Mouse (Mus musculus) layer of hippocampus, postnatal 10 days (tissue): ENCODE measurements at regions not wholly inside any gene's neighbourhood (a gene's known extent, or its start where the extent isn't known, plus 50 kb on each side); places are given as distances from the start of the nearest gene placed in this dataset.
A peak's percentile ranks its signal among the peaks of the same experiment; 100 is the strongest.

ENCODE experiments used
- DNase-seq, 2 experiments: peaks; one replicate each; pipeline ENCODE4 v3.0.0; 2021; ENCODE audit warnings: low spot score in 2 of 2

- no peak for DNase-seq
Measured at GRCm38 (mm10) chr19:20035223-20035622, 355.5 kb downstream of the Anxa1 start.

GRCm38 (mm10) chr19:20027667-20028282, 363.0 kb downstream of the Anxa1 start:
- DNase-seq = no peak

GRCm38 (mm10) chr19:20014114-20014513, 376.6 kb downstream of the Anxa1 start:
- no peak for DNase-seq

- DNase-seq = peak; percentile 4 to 12
Measured at GRCm38 (mm10) chr19:20009801-20010441, 380.8 kb downstream of the Anxa1 start.

GRCm38 (mm10) chr19:20005932-20006625, 384.7 kb downstream of the Anxa1 start:
- peak; percentile 5 to 20 for DNase-seq

- DNase-seq = no peak
Measured at GRCm38 (mm10) chr19:19987255-19987654, 403.5 kb downstream of the Anxa1 start.

- DNase-seq = no peak
Measured at GRCm38 (mm10) chr19:19978816-19979215, 411.9 kb downstream of the Anxa1 start.

GRCm38 (mm10) chr19:19977609-19978259, 413.0 kb downstream of the Anxa1 start:
- DNase-seq = no peak

- DNase-seq = no peak
Measured at GRCm38 (mm10) chr19:19976776-19977175, 414.0 kb downstream of the Anxa1 start.

GRCm38 (mm10) chr19:19969780-19970512, 420.8 kb downstream of the Anxa1 start:
- no peak for DNase-seq

GRCm38 (mm10) chr19:19969335-19969734, 421.4 kb downstream of the Anxa1 start:
- DNase-seq = no peak

- DNase-seq = no peak
Measured at GRCm38 (mm10) chr19:19945247-19945646, 445.5 kb downstream of the Anxa1 start.

GRCm38 (mm10) chr19:19942697-19943096, 448.0 kb downstream of the Anxa1 start:
- no peak for DNase-seq

- DNase-seq = no peak
Measured at GRCm38 (mm10) chr19:19921109-19921508, 469.6 kb downstream of the Anxa1 start.

GRCm38 (mm10) chr19:19885933-19886710, 504.6 kb downstream of the Anxa1 start:
- peak; percentile 18 to 45 for DNase-seq

- no peak for DNase-seq
Measured at GRCm38 (mm10) chr19:19880895-19881294, 509.8 kb downstream of the Anxa1 start.

- no peak for DNase-seq
Measured at GRCm38 (mm10) chr19:19848152-19848551, 542.6 kb downstream of the Anxa1 start.

GRCm38 (mm10) chr19:19807992-19808391, 582.8 kb downstream of the Anxa1 start:
- no peak for DNase-seq

- DNase-seq = no peak
Measured at GRCm38 (mm10) chr19:19793835-19794234, 596.9 kb downstream of the Anxa1 start.

- peak in 1 of 2 experiments; percentile 10 for DNase-seq
Measured at GRCm38 (mm10) chr19:19783507-19783906, 607.2 kb downstream of the Anxa1 start.
